Mouse (Mus musculus): ENCODE results near the gene Tbpl1. TPM values are rescaled to one million over a fixed set of nuclear protein-coding genes. Genes with fewer than 3 reads are reported as not detected.

The Tbpl1 gene
- polyA plus RNA-seq, 1 experiment from 2014 or later = 62.7 TPM

DNA sequence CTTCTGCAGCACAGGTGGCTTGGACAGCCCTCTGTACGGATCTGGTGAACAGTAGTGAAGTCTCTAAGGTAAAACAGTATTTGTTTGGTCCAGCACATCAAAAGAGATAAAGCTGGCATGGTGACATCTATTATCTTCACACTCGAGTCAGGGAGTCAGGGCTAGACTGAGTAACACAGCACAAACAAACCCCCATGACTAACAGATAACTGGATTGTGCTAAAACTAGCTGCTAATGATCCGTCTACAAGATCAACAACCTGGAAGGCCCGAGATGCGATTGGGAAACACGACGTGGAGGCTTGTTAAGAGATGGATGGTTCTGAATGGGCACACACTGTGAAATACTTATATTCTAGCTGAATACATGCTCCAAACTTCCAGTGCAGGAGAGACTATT is 14.2 kb upstream of the Tbpl1 start:
- no peak for ATAC-seq (ENCODE audit: low FRiP score, low TSS enrichment)
- Histone ChIP-seq H3K4me3 (ENCODE audit: low read length) (no peak overlapping the region), H3K27me3 (ENCODE audit: insufficient read depth, low read length) (no peaks in the 10 kb centered on the region), H3K9me3 (ENCODE audit: low read length) (no peaks in the 10 kb centered on the region), H3K4me1 (ENCODE audit: insufficient read depth, low read length) (no peaks in the 10 kb centered on the region; the same call in 1 of the 2 replicates), H3K9ac (replicated peaks; ENCODE audit: low read length) (no peak overlapping the region), H3K36me3 (ENCODE audit: insufficient read depth, low read length) (no peaks in the 10 kb centered on the region), H3K27ac (ENCODE audit: low read length) (no peak overlapping the region), H3K4me2 (replicated peaks; ENCODE audit: low read depth, low read length) (no peak overlapping the region)
- WGBS = 68% methylated on average over 7 of the region's 7 CpGs

DNA sequence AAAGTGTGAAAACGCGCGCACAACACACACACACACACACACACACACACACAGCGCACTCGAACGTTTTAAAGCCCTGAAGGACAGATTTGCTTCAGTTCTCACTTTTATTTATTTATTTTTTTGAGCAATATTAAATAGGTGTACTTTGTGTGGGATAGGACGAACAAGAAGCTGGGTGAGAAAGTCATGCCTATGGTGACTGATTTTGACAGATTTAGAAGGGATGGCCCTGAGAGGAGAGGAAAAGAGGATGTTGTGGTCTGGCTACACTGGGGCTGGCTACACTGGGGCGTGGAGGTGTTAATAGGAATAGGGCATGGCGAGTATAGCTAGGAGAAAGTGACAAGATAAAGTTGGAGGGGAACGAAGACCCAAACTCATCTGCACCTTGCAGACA is 443 bp upstream of the Tbpl1 start:
- ATAC-seq (ENCODE audit: low FRiP score, low TSS enrichment) = no peak
- Histone ChIP-seq H3K4me3 (ENCODE audit: low read length) (peak overlapping the region; percentile 99), H3K36me3 (ENCODE audit: insufficient read depth, low read length) (no peaks in the 10 kb centered on the region), H3K4me2 (replicated peaks; ENCODE audit: low read depth, low read length) (peak overlapping the region; percentile 93), H3K9ac (replicated peaks; ENCODE audit: low read length) (peak overlapping the region; percentile 99), H3K27ac (ENCODE audit: low read length) (no peak overlapping the region), H3K9me3 (ENCODE audit: low read length) (no peaks in the 10 kb centered on the region), H3K4me1 (ENCODE audit: insufficient read depth, low read length) (peaks cover 21% of the 10 kb centered on the region), H3K27me3 (ENCODE audit: insufficient read depth, low read length) (no peaks in the 10 kb centered on the region)
- WGBS = 54% methylated on average over 10 of the region's 10 CpGs

DNA sequence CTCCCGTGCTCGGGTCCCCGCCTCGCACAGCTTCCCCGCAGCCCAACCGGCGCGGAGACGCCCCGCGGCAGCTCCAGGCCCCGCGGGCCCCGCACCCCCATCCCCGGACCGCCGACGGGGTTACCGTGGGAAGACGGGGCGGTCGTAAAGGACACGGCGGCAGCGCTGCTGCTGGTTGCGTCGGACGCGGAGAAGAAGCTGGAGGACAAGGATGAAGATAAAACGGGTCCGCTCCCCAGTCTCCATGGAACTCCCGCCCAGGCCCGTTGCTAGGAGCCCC is 806 bp downstream of the Tbpl1 start:
- Histone ChIP-seq H3K4me2 (replicated peaks; ENCODE audit: low read depth, low read length) (peak overlapping the region; percentile 93), H3K9ac (replicated peaks; ENCODE audit: low read length) (peak overlapping the region; percentile 99), H3K27me3 (ENCODE audit: insufficient read depth, low read length) (no peaks in the 10 kb centered on the region), H3K9me3 (ENCODE audit: low read length) (no peaks in the 10 kb centered on the region), H3K36me3 (ENCODE audit: insufficient read depth, low read length) (no peaks in the 10 kb centered on the region), H3K4me3 (ENCODE audit: low read length) (peak overlapping the region; percentile 99), H3K4me1 (ENCODE audit: insufficient read depth, low read length) (peaks cover 21% of the 10 kb centered on the region), H3K27ac (ENCODE audit: low read length) (peak overlapping the region; percentile 80)
- no peak for ATAC-seq (ENCODE audit: low FRiP score, low TSS enrichment)
- under 1% methylated on average over 33 of the region's 33 CpGs for WGBS

DNA sequence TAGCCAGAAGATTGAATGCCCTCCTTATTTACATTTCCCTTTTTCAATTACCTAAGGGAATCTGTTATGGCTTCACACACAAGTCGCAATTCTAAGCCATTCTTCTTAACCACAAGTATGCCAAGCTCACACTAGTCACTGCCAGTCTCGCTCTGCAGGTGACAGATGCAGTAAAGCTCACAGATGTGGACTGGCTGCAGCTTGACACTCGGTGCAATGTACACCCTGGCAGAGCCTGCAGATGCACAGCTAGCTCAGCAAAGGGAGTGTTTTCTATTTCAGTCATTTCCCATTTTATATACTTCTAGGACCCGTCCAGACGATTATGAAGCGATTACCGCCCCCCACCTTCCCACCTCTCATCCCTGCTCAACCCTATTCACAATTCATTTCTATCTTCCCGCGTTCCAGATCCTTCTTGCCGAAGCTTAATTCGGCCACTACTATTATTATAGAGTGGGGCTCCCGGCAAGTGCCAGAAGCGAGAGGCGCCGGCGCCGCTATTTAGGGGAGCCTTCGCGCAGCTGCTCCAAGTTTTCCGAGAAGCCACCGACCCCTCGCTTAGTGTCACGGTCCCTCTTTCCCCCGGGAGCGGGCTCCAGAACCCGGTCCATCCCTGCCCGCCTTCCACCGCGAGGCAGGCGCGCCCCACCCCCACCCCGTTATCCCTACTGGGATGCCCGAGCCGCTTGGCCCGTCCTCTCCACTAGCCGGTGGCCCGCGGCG is 1.3 kb downstream of the Tbpl1 start:
- under 1% methylated on average over 39 of the region's 39 CpGs for WGBS
- peak overlapping the region; percentile 99 for H3K9ac ChIP-seq (replicated peaks; ENCODE audit: low read length)
- H3K9me3 ChIP-seq (ENCODE audit: low read length) = no peaks in the 10 kb centered on the region
- H3K4me3 ChIP-seq (ENCODE audit: low read length) = peak overlapping the region; percentile 99
- peak; percentile 81 for ATAC-seq (ENCODE audit: low FRiP score, low TSS enrichment)
- peak overlapping the region; percentile 80 for H3K27ac ChIP-seq (ENCODE audit: low read length)
- H3K4me1 ChIP-seq (ENCODE audit: insufficient read depth, low read length) = peaks cover 21% of the 10 kb centered on the region
- H3K4me2 ChIP-seq (replicated peaks; ENCODE audit: low read depth, low read length) = peak overlapping the region; percentile 93
- no peaks in the 10 kb centered on the region for H3K27me3 ChIP-seq (ENCODE audit: insufficient read depth, low read length)
- no peaks in the 10 kb centered on the region for H3K36me3 ChIP-seq (ENCODE audit: insufficient read depth, low read length)

DNA sequence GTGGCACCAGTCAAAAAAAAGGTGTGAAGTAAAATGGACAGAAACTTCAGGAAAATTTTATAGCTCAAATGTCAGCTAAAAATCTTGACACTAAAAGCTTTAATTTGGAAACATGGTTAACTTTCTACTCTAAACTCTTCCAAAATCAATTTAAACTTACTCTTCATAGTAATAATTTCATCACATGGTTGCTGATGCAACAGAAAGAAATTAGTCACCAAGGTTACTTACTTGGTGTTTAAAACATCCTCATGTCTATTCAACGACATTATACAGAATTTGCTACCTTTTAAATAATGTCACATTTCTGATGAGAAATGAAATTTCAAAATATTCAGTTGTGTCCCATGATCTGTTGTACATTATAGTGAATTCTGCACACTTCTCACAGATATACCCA is 3.5 kb downstream of the Tbpl1 start:
- no peak overlapping the region for H3K27ac ChIP-seq (ENCODE audit: low read length)
- no peaks in the 10 kb centered on the region for H3K27me3 ChIP-seq (ENCODE audit: insufficient read depth, low read length)
- H3K4me3 ChIP-seq (ENCODE audit: low read length) = no peak overlapping the region
- H3K36me3 ChIP-seq (ENCODE audit: insufficient read depth, low read length) = no peaks in the 10 kb centered on the region
- no peaks in the 10 kb centered on the region for H3K9me3 ChIP-seq (ENCODE audit: low read length)
- H3K4me1 ChIP-seq (ENCODE audit: insufficient read depth, low read length) = peaks cover 21% of the 10 kb centered on the region
- H3K9ac ChIP-seq (replicated peaks; ENCODE audit: low read length) = no peak overlapping the region
- 88% methylated on average over 1 of the region's 1 CpGs for WGBS
- H3K4me2 ChIP-seq (replicated peaks; ENCODE audit: low read depth, low read length) = no peak overlapping the region
- ATAC-seq (ENCODE audit: low FRiP score, low TSS enrichment) = no peak

DNA sequence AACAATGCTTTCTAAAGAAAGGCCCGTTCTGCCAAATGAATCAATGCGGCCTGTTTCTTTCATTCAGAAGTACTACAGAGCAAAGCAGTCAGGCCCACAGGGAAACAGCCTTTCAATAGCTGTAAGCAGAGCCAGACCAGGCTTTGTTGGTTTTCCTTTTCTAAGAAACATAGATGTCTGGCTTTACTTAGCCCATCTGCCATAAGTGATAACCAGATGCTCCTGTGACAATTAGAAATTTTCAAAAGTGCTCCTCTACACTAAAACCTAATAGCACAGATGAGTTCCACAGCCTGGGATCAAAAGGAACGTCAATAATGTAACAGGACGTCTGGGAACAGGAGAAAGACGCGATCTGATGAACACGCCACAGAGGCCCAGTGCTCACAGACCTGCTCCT is 5.4 kb downstream of the Tbpl1 start:
- WGBS = 79% methylated on average over 7 of the region's 7 CpGs
- no peak for ATAC-seq (ENCODE audit: low FRiP score, low TSS enrichment)
- no peak overlapping the region for H3K4me3 ChIP-seq (ENCODE audit: low read length)
- no peak overlapping the region for H3K4me2 ChIP-seq (replicated peaks; ENCODE audit: low read depth, low read length)
- no peaks in the 10 kb centered on the region for H3K36me3 ChIP-seq (ENCODE audit: insufficient read depth, low read length)
- no peak overlapping the region for H3K27ac ChIP-seq (ENCODE audit: low read length)
- H3K4me1 ChIP-seq (ENCODE audit: insufficient read depth, low read length) = peaks cover 15% of the 10 kb centered on the region
- no peaks in the 10 kb centered on the region for H3K9me3 ChIP-seq (ENCODE audit: low read length)
- H3K27me3 ChIP-seq (ENCODE audit: insufficient read depth, low read length) = no peaks in the 10 kb centered on the region
- no peak overlapping the region for H3K9ac ChIP-seq (replicated peaks; ENCODE audit: low read length)

DNA sequence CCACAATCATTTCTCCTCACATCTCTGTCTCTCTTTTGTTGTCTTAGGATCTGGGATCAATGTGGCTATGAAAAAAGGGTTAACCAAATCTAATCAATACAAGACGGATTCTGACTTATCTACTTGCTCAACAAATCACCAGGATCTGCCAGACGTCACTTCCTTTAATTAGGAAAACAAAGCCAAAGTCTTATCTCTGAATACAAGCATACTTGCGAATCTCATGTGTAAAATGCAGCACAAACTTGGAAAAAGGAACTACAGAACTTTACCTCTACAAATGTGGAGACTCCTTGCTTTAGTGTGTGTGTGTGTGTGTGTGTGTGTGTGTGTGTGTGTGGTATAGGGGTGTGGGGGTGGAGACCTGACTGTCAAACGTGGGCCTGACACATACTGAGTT is 6.6 kb downstream of the Tbpl1 start:
- Histone ChIP-seq H3K27ac (ENCODE audit: low read length) (no peak overlapping the region), H3K9ac (replicated peaks; ENCODE audit: low read length) (no peak overlapping the region), H3K36me3 (ENCODE audit: insufficient read depth, low read length) (no peaks in the 10 kb centered on the region), H3K27me3 (ENCODE audit: insufficient read depth, low read length) (no peaks in the 10 kb centered on the region), H3K4me2 (replicated peaks; ENCODE audit: low read depth, low read length) (no peak overlapping the region), H3K4me3 (ENCODE audit: low read length) (no peak overlapping the region), H3K9me3 (ENCODE audit: low read length) (no peaks in the 10 kb centered on the region), H3K4me1 (ENCODE audit: insufficient read depth, low read length) (peaks cover 13% of the 10 kb centered on the region)
- no peak for ATAC-seq (ENCODE audit: low FRiP score, low TSS enrichment)
- WGBS = 61% methylated on average over 4 of the region's 4 CpGs

DNA sequence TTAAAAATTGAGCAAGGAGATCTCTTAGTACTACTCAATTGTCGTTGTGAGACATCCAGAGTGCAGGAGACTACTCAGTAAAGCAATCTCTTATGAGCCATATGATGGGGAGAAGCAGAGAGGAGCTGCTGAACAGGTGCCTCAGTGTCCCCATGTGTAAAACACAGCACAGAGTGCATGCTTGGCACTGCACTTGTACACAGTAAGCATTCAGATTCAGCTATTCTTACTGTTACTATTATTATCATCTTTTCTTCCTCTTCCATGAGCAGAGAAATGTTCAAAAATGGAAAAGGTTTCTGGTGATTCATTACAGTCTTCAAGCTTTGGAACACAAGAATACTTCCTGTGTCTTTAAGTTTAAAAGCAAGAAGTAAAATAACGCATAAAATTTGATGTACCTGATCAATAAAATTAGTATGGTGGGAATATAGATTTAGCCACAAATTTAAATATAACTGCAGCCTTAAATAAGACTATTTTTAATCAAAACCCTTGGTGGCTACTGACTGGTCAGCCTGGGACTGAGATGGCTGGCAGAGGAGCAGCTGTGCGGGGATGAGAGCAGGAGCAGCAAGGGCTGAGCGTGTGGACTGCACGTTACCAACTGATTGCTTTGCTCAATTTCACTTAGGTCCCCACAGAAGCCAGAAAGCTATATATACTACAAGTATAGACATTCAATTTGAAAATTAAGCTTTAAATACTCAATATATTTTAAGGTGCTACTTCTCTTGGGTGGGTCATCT is 10.8 kb downstream of the Tbpl1 start:
- H3K27ac ChIP-seq (ENCODE audit: low read length) = no peak overlapping the region
- 88% methylated on average over 5 of the region's 5 CpGs for WGBS
- no peak overlapping the region for H3K4me3 ChIP-seq (ENCODE audit: low read length)
- no peaks in the 10 kb centered on the region for H3K4me1 ChIP-seq (ENCODE audit: insufficient read depth, low read length)
- no peak overlapping the region for H3K9ac ChIP-seq (replicated peaks; ENCODE audit: low read length)
- H3K9me3 ChIP-seq (ENCODE audit: low read length) = no peaks in the 10 kb centered on the region
- ATAC-seq (ENCODE audit: low FRiP score, low TSS enrichment) = no peak
- H3K27me3 ChIP-seq (ENCODE audit: insufficient read depth, low read length) = no peaks in the 10 kb centered on the region
- no peak overlapping the region for H3K4me2 ChIP-seq (replicated peaks; ENCODE audit: low read depth, low read length)
- no peaks in the 10 kb centered on the region for H3K36me3 ChIP-seq (ENCODE audit: insufficient read depth, low read length)

DNA sequence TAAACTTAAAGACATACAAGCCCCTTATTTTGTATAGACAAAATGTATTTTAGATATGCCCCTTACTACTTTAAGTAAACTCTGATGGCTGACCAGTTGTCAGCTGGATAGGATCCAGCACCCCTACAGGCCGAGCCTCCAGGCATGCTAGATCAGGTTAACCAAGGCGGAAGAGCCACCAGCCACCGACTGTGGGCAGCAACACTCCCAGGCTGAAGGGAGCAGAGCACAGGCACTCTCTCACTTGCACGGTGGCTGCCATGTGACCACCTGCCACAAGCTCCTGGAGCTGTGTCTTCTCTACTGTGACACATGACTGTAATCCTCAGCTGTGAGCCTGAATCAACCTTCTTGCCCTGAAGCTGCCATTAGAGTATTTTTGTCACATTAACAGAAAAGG is 13.3 kb downstream of the Tbpl1 start:
- WGBS = 45% methylated on average over 4 of the region's 4 CpGs

DNA sequence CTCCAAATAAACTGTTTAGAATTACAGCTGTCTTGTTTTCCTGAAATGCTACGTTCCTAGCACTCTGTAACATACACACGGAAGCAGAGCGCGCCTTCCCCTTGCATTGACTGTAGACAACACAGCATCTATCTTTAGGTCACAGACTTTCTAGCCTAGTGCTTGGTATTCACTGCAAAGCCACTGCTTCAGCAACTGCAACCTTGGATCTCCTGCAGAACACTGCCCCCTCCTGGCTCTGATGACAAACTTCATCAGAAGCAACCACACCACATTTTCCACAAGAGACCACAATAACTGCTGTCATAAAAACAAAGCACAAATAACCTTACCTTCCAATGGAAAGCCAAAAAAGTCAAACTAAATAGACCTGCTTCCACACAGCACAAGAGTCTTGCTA is 17.2 kb downstream of the Tbpl1 start:
- ATAC-seq (ENCODE audit: low FRiP score, low TSS enrichment) = peak; percentile 57; the same call in 1 of the 2 replicates
- Histone ChIP-seq H3K27ac (ENCODE audit: low read length) (no peak overlapping the region), H3K27me3 (ENCODE audit: insufficient read depth, low read length) (no peaks in the 10 kb centered on the region), H3K4me2 (replicated peaks; ENCODE audit: low read depth, low read length) (no peak overlapping the region), H3K9me3 (ENCODE audit: low read length) (no peaks in the 10 kb centered on the region), H3K9ac (replicated peaks; ENCODE audit: low read length) (no peak overlapping the region), H3K36me3 (ENCODE audit: insufficient read depth, low read length) (peaks cover 12% of the 10 kb centered on the region; the same call in 1 of the 2 replicates), H3K4me1 (ENCODE audit: insufficient read depth, low read length) (no peaks in the 10 kb centered on the region), H3K4me3 (ENCODE audit: low read length) (no peak overlapping the region)
- WGBS = 75% methylated on average over 4 of the region's 4 CpGs

More for the DNA sequence above, 13.3 kb downstream of the Tbpl1 start:
- Histone ChIP-seq H3K4me1 (ENCODE audit: insufficient read depth, low read length) (no peaks in the 10 kb centered on the region), H3K36me3 (ENCODE audit: insufficient read depth, low read length) (no peaks in the 10 kb centered on the region), H3K27me3 (ENCODE audit: insufficient read depth, low read length) (no peaks in the 10 kb centered on the region), H3K4me2 (replicated peaks; ENCODE audit: low read depth, low read length) (no peak overlapping the region), H3K4me3 (ENCODE audit: low read length) (no peak overlapping the region), H3K27ac (ENCODE audit: low read length) (no peak overlapping the region), H3K9ac (replicated peaks; ENCODE audit: low read length) (no peak overlapping the region), H3K9me3 (ENCODE audit: low read length) (no peaks in the 10 kb centered on the region)
- peak; percentile 69; the same call in 1 of the 2 replicates for ATAC-seq (ENCODE audit: low FRiP score, low TSS enrichment)
